Mouse (Mus musculus) natural killer cell, adult 2 months (primary cell): Measurements from ENCODE around the gene Etv2.
A peak's percentile ranks its signal among the peaks of the same experiment; 100 is the strongest.

Experiments used
- DNase-seq, 2 experiments: peaks; one replicate each; pipeline ENCODE4 v3.0.0; 2022; ENCODE audit warnings: low spot score in 2 of 2

Etv2 gene

DNA sequence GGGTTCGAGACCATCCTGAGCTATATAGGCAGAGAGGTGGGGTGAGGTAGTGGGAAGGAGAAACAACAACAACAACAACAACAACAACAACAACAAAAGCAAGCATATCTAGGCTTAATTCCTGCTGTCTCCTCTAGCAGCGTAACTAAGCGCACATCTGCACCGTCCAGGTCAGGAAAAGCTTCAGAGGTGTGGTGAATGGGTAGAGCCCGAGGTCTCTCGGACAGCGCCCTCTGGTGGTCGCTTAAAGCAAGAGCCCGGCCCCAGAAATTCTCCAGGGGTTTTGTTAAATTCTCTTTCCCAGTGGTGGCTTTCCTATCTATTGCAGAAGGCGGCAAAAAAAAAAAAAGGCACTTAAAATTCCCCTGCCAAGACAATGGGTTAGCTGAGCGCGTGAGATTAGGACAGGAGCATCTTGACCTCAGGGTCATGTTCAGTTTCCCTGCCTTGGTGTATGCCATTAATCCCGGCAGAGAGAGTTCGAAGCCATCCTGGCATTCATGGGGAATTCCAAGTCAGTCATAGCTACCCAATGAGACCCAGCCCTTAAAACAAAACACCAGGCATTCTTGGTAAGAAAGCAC is 22.0 kb downstream of the Etv2 start:
- peak; percentile 39 to 56 for DNase-seq

DNA sequence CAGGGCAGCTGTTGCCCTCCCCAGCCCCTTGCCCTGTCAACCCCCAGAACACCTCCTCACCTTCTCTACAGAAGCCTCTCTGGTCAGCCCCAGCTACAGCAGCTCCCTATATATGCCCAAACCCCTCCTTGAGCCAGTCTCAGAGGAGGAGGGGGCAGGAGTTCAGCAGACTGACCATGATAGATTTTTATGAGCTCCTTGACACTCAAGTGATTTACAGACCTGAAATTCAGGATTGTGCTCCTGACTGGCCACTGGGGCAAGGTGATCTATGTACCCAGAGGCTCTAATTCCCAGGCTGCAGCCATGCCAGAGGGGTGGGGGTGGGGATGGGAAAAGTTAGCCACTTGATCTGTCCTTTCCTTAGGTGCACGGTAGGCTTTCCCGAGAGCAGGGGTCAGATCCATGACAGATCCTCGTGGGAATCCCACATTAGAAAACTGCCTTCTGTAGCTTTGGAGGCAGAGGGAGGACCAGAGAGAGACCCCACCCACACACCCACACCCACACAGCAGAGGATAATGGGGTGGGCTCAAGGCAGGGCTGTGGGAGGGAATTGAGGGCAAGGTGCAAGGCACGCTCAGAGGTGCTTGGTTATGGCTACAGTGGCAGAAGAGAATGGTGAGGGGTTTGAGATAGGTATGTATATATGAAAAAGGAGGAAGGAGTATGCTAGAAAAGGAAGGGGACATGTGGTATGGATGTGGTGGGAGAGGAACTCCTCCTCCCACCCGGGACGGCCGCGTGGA is 22.8 kb downstream of the Etv2 start, which contains the start of gene Upk1a:
TSS of gene Upk1a (minus strand) at position 194 of the 749 bp plus-strand sequence.
- no peak for DNase-seq

DNA sequence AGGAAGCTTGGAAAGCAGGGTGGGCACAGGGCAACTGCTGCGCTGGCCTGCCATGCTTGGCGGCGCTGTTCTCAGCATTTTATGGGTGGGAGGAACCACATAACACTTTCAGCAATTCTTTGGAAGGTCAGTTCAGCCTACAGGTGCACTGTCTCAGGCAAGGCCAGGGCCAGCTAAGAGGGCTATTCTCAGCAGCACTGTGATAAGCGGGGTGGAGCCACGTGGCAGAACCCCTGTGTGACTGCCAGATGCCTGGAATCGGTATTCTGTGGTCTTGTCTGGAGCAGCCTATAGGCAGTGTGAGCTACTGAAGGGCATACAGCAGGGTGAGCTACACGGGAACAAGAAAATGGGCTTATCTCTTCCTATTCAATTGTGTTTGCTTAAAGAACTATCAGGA is 25.6 kb downstream of the Etv2 start:
- no peak for DNase-seq

DNA sequence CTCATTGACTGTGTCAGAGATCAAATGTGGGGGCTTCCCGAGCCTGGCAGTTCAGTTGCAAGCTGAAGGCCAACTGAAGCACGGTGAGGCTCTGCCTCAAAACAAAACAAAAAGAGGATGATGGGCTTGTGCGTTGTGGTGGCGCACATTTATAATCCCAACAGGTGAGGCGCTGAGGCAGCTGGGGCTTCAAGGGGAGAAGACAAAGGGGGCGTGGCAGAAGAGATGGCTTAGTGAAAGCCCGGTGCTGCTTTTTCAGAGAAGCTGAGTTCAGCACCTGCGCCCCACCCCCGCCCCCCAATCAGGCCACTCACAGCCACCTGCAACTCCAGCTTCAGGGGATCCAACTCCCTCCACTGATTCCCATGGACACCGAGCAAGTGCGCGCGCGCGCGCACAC is 27.2 kb downstream of the Etv2 start:
- DNase-seq, result no peak

DNA sequence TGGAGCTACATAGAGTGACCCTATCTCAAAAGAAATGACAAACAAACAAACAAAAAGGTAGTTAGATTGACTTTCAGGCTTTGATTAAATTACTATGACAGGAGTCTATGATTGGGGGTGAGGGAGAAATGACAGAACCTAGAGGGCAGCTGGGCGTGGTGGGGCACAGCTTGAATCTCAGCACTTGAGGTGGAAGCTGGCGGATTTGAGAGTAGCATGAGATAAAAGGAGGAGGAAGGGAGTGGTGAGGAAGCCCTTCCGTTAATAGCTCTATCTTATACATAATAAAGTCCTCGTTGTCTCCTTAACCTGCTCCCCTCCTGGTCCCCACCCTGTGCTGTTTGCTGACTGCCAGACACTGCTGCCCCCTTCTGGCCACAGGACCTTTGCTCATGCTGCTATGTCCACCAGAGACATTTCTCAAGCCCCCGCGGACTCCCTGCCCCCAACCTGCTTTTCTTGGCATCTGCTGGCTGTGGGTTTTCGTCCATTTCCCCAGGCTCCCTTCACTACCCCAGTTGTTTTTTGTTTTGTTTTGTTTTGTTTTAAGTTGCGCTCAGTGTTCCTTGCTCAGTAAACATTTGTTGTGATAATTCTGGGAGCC is 27.8 kb downstream of the Etv2 start:
- peak; percentile 52 to 69 for DNase-seq

DNA sequence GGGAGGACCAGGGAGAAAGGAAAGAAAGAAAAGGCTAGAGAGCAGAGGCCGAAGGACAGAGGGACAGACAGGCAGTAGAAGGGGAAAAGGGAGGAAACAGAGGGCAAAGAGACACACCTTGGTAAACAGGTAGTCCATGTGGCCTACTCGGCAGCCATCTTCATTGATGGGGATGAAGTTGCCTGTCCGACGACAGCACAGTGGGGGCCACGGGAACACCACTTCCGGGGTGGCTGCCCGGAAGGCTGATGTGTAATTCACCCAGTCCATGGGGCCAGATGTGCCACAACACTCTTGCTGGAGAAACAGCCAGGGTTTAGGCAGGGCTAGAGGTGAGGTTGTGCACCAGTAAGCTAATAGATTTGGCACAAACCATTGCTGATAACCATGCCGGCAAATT is 30.7 kb downstream of the Etv2 start:
- no peak for DNase-seq

DNA sequence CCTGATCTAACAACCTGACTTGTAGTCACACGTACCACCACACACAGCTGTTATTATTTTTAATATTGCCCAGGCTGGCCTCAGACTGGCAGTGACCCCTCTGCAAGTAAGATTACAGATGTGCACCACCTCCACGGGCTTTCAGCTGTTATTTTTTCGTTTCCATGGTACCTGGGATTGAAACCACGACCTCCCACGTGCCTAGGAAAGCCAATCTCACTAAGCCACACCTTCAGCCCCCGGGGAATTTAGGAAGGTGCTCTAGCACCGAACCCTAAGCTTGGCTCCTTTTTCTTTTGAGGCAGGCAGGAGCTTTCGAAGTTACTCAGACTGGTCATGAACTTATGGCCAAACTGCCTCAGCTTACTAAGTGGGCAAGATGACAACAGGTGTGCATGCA is 31.2 kb downstream of the Etv2 start:
- DNase-seq, result no peak

DNA sequence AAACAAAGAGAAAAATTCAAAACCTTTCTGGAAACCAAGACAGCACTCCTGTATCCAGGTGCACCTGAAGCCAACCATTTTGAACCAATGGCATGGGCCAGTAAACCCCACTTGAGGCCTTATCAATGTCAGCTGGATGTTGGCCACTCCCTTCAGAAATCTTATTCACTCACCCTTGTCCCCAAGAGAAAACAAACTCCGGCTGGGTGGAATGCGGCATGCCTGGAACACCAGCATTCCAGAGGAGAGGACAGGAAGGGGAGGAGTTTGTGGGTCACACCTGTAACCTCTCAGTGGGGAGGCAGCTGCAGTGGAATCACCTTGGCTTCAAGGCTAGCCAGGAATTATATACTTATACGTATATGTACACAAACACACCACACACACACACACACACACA is 33.1 kb downstream of the Etv2 start:
- DNase-seq, result no peak

DNA sequence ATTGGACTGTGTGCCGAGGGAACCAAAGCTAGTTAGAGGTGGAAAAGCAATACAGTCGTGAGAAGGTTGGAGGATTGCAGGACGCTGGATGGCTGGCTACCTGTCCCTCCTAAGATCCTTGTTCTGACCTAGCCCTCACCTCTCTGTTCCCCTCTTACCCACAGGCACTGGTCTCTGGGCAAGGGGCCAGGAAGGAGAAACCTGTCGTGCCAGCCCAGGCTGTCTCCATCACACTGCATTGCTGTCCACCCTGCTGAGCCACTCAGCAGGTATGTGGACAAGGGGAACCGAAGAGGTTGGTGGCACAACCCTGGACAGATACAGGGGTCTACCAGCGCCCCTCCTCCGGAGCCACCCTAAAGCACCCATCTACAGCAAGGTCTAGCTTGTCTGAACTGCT is 35.0 kb downstream of the Etv2 start:
- no peak for DNase-seq

DNA sequence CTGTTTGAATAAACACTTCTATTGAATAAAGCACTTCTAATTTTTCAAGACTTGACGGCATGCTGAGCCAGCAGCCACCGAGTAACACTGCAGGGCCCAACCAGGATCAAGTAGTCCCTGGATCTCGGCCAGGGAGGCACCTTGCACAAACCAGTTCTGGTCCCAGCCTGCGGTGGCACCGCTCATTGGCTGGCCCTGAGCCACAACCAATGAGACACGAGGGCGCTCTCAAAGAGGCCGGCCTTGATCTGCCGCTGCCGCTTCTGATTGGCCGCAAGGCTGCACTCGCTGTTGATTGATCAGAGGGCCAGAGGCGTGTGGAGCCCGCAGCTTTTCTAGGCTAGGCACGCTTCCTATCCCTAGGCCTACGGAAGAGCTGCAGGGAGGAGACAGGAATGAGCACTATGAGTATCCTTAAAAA is 35.7 kb downstream of the Etv2 start:
- peak; percentile 26 to 42 for DNase-seq

DNA sequence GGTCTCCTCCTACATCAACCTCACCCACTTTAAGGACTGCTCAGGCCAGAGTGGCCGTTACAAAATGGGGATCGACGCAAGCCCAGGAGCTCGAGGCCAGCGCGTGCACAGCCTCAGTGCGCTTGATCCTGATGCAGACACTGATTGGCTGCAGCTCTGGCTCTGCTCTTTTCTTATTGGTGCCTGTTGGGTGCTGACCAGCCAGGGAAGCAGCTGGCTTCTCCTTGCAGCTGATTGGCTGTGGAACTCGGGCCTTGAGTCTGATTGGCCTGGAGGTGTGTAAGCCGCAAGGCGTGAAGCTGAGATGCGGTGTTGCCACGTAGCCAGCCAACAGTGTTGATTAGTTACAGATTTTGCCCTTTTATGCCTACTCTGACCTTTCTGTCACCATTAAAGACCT is 36.9 kb downstream of the Etv2 start, which contains the start of gene Zbtb32:
TSS of gene Zbtb32 (minus strand) at position 124 of the 400 bp plus-strand sequence.
- DNase-seq, result no peak

DNA sequence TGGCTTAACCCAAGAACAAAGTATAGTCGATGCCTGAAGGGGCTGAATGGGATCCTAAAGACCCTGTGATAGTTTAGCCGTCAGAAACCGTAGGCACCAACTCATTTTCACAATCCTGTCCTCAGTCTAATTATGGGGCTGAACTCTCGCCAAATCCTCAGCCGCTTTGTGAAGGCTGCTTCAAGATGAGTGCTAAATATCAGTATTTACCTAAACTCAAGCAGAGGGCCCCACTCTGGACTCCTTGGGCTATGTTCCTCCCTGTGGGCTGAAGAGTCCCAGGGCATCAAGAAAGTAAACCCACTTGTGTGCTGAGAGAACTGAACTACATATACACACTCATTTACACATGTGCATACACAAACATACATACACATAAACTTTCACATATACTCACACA is 38.8 kb downstream of the Etv2 start:
- no peak for DNase-seq

DNA sequence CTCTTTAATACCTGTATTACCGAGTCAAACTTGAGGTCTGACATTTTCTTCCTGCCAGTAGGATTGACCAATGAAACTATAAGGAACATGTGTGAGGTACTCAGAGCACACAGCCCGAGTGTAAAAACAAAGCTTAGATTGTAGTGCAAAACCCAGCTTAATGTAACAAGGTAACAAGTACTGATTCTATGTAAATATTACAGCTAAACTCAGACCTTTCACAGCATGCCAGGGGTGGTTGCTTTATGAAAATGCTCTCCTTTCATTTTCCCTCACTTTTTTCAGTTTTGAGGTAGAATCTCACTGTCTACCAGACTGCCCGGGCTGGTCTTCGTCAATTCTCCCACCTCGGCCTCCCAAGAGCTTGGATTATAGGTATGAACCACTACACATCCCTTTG is 39.6 kb downstream of the Etv2 start:
- no peak for DNase-seq

DNA sequence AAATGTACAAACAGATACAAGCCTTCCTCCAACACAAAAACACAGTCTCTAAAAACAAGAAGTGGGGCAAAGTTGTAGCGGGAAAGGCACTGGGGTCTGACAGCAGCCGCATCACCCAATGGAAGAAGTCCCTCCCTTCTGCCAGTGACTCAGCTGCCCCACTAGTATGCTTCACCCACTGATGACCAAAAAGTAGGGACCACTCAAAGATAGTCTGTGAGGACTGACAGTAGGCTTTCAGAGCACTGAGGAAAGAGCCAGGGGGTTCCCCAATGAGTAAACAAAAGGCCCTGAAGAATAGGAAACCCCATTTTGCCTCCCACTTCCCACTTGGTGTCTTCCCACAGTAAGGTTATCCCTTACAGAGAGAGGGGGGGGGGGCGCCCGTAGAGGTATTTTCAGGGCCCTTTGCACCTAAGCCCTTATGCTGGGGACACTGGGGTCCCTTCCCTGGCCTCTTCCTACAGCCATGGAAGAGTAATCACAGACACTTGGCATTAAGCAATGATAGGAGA is 41.1 kb downstream of the Etv2 start:
- peak in 1 of 2 experiments; percentile 14 for DNase-seq

DNA sequence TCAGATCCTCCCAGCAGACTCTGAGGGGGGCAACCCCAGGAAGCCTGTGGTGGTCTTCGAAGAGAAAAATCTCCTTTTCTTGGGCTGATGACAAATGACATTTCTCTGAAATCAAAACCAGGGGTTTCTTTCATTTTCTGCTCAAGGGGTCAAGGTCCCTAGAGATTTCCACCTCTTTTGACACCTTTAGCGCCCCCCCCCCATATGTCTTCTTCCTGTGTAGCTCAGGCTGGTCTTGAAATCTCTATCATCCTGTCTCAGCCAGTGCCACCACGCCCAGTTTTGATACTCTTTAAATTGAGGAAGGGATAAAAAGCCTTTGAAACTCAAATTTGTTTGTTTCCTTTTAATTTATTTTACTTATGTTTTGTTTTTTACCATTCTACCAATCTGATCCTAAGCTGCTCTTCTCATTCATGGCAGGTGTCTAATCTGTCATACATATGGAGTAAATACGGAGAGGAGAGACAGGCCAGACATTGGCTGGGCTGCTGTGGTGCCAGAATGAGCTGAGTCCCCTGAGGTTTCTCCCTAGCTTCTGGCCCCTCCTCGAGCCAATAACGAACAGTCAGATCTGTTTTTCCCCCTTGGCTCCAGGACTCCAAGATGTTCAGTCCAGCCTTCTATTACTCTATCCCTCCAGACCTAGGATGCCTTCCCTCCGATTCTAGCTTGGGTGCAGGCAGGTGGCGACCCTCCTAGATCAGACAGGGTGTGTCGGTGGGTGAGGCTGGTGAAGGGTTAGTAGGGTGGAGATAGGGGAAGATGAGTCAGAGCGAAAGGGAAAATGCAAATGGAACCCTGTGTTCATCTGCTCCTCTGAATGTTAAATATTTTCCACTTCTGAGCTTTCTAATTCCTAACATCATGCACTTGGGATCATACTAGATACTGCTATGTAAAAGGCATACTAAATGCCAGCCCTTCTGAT is 41.8 kb downstream of the Etv2 start:
- peak in 1 of 2 experiments; percentile 15 for DNase-seq

DNA sequence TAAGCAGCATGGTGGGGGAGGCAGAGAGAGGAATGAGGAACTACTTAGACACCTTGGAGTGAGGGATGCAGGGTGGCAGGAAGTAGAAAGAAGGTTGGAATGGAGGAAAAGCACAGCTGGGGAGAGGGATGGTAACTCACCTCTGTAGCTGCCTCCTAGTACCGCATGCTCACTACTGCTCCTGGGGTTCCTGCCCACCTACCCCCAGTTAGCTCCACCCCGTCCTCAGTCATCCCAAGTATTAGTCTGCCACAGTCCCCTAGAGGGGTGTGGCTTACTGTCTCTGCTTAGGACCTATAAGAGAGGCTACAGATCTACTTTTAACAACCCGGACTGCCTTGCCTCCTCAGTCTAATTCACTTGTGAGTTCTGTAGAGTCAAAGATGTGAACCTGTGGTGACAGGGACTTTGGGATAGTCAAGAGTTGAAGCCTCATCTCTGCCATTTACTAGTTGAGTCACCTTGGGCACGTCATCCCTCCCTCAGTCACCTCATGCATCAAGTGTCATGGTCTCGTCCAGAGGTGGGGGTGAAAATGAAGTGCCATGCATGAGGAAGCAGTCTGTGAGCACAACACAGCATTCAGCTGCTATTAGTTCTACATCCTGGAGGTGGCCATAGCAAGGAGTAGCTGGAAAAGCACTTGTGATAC is 42.8 kb downstream of the Etv2 start:
- peak in 1 of 2 experiments; percentile 16 for DNase-seq

DNA sequence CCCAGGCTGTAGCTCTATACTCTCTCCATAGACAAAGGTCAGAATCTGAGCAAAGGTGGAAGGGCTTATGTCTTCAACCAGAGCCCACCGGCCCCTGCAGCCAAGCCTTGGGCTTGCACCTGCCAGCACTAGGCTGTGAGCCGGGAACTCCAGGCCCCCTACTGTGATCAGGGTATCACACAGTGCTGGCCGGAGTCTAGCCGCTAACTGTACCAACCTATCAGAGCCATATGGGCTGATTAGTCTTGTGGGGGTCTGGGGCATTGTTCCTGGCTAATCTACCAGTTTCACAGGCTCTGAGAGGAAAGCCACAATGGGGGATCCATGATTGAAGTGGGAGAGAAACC is 44.1 kb downstream of the Etv2 start:
- DNase-seq, result no peak

DNA sequence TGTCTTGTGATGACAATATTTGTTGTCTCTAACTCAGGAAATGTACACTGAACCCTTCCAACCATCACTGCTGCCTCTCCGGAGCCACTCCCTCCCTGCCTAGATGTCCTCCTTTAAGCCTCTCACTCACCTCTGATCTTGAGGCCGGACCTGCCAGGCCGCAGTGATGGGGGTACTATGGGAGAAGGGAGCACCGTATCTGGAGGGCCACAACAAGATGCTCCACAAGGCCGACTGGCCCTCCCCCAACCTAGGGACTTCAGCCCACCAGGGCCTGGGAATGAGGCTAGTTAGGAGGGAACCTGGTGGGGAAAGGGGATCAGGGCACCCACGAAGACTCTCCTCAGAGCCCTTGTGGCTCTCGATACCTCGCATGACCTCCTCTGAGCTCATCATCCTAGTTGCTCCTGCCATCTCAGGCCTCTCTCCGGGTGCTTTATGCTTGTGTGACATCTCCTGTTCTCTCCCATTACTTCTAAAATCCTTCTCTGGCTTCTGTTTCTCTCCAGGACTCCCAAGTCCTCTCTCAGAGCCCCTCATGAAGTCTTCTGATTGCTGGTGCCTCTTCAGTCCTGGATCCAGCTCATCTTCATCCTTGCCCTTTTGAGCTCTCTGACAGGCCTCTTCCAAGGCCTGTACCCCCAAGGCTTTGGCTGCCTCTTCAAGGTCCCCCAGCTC is 44.6 kb downstream of the Etv2 start:
- no peak for DNase-seq

DNA sequence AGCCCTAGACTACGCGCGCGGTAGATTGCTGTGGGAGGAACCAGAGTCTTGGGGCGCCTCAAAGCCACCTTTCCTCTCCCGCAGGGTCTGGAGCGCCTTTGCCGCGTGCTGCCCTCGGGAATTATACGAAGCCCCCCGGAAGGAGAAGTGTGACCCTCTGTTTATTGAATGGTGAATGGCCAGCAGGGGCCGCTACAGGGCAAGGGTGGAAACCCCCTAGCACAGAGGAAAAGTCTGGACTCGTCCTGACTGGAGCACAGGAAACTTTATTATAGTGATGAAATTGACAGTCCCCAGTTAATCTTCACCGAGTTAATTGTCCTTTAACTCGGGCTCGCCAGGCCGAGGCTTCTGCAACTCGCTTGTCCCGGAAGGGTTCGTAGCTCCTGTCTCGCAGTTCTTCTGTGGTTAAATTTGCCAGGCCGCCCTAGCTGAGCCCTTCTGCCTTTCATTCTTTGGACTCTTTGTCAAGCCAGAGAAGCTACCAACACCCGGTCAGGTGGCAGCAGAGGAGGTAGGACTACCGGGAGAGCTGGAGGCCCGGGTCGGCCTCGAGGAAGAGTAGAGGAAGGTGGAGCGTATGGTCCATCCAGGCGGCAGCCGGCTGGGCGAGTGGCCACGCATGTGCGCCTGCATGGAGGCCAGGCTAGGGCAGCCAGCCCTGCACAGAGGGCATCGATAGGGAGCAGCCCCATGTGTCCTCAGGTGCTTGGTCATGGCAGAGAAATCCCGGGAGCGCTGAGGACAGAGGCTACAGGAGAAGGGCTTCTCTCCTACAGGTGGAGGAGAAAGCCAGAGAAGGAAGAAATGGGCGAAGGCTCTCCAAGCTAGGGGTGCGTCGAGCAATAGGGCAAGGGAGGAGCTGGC is 46.0 kb downstream of the Etv2 start:
- DNase-seq, result peak; percentile 64 to 78
